Mouse (Mus musculus) induced T-regulatory cell, adult 2 months (primary cell): ENCODE results near the gene Nr2e3.

Experiments
- DNase-seq: peaks from one replicate; pipeline ENCODE4 v3.0.0-alpha.2; 2012; ENCODE audit warnings: low read depth

Nr2e3 gene

DNA sequence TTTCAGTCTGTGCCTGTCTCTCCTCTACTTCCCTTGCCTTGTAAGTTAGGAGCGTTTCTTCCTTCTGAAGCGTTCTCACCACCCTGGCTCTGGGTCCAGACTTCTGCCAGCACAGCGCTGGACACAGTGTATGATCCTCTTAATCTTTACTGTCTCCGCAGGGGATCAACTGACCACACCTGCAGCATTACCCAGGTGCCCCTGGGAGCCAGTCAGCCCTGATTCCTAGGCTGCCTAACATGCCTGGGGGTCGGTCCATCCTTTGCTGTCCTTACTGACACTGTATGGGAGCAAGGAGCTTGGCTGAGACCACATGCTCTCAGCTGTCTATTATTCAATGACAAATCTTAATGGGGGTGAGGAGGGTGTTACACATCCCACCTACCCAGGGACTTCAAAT is 10.5 kb downstream of the Nr2e3 start:
- DNase-seq = no peak

DNA sequence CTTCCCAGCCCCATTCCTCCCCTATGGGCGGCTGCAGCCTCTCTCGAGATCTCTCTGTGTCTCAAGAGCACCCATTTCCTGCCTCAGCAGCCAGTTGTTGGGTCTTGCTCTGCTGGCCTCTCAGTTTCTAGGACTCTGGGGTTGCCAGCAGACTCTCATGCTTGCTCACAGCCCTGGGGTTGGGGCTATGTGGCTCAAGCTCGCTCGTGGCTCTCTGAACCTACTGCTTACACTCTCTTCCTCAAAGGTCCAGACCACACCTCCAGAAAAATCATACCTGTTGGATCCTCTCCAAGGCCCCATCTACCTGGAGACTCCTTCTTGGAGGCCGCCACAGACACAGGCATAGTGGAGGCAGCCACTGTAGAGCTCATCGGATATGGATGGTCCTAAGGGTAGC is 10.9 kb downstream of the Nr2e3 start:
- no peak for DNase-seq

DNA sequence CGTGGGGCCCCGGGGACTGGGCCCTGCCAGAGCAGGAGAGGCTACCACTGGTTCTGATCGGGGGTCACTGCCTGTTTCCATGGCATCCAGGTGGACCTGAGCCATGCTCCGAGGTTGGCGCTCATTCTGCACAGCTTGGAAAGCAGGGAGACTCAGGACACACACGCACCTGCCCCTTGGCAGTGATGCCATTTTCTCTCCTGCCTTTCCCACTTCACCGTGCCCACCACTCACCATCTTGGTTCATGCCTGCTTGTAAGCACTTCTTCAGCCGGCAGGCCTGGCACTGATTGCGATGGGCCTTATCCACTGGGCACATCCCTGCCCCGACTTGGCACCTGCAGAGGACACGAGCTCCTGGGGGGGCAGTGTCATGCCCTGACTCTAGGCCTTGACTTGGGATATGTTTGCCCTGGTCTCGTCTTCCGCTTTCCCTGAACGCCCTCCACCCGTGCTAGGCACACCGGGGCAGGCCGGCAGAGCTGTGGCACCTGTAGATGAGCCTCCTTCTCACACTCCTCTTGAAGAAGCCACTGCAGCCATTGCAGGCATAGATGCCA is 11.7 kb downstream of the Nr2e3 start:
- no peak for DNase-seq

DNA sequence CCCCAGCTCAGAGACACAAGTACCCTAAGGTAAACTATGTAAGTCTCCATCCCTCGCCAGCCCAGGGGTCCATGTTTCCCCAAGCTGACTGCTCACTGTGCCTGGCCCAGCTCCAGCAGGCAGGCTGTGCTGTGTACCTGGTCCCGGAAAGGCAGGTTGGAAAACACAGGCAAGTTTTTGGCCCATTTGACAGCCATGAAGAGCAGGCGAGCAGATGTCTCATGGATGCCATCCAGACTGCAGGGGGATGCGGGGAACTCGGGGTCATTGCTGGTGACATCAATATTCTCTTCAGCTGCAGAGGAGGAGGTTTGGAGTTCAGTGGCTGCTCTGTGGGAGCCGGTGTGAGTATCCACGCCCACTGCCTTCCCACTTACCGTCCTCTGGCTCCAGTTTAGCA is 12.2 kb downstream of the Nr2e3 start:
- DNase-seq = no peak

DNA sequence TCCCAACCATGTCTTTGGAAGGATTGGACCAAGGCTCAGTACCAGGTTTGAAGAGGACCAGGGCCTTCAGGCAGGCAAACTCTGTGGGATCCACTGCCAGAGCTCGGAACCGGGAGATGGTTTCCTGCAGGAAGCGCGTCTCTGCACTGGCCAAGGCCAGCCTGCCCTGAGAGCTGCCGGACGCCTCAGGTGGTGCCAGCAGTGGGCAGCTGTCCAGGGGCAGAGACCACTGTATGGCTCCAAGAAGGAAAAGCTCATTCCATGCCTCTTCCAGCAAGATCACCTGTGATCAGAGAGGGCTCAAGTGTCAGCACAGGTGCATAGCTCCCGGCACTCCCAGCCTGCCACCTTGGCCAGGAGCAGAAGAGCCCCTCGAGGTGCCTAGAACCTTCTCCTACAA is 13.2 kb downstream of the Nr2e3 start:
- no peak for DNase-seq

DNA sequence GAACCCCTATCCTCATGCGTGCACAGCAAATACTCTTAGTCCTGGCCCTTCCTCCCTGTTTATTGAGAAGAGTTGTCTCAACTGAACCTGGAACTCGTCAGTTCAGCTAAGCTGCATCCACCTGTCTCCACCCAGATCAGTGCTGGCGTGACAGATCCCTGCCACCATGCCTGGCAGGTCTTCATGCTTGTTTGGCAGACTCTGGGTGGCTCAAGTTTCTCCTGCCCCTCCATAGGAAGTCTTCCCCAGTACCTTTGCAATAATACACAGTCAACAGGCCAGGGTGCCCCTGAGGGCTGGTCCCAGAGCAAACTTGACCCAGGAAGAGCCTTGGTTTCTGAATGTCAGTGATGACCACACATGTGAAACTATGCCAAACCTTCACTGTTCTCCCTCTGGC is 15.2 kb downstream of the Nr2e3 start:
- no peak for DNase-seq

DNA sequence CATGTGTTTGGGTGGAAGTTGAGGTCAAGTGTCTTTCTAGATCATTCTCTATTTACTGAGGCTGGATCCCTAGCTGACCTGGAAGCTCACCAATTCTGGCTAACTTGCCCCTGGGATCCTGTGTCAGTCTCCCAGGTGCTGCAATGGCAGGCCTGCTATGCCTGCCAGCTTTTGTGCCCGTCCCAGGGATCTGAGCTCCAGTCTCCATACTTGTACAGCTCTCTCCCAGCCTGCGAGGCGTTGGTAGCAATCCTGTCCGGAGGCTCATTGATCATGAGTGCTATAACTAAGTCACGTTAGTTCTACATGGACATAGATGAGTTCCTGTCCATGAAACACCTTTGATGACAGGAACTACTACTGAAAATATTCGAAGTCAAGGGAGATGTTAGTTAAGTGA is 16.6 kb downstream of the Nr2e3 start:
- no peak for DNase-seq

DNA sequence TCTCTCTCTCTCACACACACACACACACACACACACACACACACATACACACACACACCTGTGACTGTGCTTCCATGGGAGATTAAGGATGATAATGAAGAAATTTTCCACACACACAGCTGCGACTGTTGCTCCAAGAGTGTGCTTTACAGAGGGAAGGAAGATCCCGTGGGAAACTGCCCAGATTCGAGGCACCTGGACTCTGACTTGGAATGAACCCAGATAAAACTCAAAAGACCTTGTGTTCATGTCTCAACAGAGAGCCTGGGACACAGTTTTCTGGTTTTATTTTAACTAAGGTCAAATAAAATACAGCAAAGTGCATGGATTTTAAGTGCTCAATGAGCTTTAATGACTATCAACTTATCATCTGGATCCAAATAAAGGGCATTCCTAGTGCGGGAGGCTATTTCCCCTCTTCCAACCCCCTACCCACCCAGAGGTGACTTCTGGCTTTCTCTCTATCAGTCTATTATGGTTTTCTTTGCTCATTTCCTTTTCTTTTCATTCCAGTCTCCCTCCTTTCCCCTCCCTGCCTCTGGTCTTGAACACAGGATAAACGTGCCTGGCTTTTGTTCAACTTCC is 17.9 kb downstream of the Nr2e3 start:
- DNase-seq = peak; percentile 38

DNA sequence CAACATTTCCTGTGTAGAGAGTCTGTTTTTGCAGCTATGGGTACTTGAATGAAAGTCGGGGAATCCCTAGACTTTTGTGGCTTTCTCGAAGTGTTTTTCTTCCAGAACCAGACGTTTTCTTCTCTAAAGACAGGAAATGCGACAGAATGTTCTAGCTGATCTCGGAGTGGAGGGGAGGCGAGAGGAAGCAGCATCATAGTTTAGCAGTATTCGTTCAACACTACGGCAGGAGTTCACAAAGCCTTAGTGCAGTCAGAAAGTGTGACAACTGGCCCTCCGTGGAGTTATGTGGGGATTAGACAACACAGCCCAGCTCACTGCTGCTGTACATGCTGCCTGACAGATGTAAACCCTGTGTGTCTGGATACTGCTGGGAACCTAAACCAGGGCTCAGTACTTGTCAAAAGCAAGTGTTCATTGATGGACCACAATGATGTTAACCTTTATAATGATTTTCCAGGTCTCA is 18.5 kb downstream of the Nr2e3 start:
- DNase-seq = peak; percentile 94

DNA sequence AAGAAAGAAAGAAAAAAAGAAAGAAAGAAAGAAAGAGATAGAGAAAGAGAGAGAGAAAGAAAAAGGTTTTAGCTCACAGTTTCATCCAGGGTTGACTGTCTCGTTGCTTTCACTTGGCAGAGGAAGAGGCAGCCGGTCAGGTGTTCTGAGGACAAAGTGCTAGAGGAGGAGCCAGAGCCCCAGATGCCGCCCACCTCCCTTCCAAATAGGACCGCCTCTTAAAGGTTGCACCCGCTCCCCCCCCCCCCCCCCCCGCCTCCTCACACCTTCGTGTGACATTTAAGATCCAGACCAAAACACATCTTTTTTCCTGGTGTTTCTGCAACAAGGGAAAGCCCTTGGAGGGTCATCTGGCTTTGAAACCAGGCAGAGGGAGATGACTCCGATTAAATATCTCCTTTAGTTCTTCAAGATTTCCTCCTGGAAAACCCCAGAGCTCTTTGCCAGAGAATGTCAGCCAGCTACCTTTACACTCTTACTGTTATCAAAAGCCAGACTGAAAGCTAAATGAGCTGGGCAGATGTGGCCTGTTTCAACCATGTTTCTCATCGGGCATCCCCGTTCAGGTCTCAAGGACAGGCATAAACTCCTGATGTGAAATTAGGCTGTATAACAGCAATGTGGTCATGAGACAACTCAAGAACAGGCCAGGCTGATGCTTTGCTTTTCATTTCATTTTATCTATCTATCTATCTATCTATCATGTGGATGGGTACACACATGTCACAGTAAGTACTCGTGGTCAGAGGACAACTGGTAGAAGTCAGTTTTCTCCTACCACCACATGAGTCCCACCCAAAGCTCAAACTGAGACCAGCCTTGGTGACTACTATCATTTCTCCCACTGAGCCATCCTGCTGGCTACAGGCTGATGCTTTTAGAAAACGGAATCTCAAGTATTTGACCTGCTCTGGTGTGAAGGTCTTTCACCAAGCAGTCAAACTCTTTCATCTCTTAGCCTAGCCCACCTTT is 19.3 kb downstream of the Nr2e3 start:
- DNase-seq = peak; percentile 89

DNA sequence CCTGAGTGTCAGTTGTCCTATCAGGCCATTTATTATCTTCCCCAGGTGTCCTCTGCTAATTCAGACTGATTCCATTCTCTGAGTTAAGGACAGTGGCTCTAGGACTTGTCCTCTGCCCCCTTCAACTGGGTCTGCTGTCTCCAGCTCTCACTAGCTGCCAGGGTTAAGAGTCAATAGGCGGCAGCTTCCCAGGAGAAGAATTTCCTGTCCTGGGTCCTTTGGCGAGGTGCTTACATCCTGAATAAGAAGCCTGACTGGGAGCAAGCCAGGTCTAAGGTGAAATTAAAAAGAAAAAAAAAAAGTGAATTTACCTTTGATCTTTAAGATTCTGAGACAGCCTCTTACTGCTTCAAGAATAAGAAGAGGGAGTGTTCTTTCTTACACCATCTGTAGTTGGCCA is 20.8 kb downstream of the Nr2e3 start:
- DNase-seq = peak; percentile 52

DNA sequence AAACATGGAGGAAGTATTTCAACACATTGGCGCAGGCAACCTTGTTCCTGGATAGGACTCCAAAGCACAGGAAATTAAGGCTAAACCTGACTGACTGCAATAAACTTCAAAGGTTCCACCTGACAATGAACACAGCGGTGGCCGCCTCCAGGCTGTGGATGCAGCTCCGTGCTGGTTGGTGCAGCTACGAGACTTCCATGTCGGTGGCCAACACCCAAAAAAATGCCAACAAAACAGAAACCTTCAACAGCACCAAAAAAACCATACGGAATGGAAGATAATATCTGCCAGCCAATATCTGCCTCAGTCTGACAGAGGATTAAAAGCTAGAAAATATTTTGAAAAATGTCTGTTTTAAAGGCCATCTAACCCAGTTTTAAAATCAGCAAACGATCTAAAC is 21.9 kb downstream of the Nr2e3 start:
- peak; percentile 53 for DNase-seq

DNA sequence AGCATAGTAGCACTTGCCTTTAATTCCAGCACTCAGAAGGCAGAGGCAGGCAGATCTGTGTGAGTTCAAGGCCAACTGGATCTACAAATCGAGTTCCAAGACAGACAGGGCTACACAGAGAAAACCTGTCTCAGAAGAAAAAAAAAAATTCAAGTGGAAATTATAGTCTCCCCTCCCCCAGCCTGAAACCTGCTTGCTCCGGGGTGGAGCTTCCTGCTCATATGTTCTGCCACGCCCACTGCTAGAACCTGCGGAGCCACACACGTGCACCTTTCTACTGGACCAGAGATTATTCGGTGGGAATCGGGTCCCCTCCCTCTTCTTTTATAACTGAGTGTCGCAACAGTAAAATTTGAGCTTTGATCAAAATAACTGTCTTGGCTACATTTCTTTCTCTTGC is 24.6 kb downstream of the Nr2e3 start:
- DNase-seq = peak; percentile 67

DNA sequence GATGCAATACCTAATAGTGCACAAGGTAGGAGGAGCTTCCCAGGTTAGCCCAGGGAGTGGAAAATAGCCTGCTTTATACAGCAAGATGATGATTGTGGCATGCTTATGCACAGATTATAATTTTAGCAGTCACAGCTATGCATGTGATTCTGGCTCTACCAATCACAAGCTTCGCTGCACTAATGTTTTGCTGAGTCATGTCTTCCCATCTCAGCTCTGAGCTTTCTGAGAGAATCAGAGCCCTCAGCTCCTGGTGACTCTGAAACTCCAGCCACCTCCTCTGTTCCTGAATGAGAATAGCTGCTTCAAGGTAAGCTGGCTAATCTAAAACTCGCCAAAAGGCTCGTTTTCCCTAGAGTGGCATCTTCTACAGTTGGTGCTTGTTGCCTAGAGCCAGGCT is 30.2 kb downstream of the Nr2e3 start:
- no peak for DNase-seq

DNA sequence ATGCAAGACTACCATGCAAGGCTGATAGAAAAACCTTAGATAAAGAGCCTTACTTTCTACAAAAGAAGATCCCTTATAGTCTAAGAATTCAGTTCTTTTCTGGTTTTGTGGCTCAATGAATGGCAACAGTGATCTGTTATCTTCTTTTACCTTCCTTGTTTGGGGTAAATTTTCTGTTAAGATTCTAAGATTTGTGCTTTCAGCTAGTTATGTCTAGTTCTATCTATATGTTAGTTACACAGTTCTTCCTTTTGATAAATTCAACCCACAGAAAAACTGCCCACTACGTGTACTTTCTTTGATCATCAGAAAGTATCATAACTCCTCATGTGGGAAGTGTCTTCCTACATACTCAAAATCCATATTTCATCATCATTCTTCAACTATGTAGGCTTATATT is 45.7 kb downstream of the Nr2e3 start:
- no peak for DNase-seq

DNA sequence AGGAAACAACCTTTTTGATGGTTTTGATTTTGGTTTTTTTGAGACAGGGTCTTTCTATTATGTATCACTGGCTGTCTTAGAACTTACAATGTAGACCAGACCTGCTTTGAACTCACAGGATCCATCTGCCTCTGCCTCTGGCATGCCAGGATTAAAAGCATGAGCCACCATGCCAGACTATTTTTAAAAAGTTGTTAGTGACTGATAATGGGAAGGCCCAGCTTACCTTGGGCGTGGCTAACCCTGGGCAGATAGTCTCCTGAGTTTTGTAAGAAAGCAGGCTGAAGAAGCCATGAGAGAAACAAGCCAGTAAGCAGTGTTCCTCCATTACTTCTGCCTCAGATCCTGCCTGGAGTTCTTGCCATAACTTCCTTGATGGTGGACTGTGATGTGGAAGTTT is 57.1 kb downstream of the Nr2e3 start:
- no peak for DNase-seq
